Mouse (Mus musculus): ENCODE measurements around the gene Slc25a38. TPM values are rescaled to one million over a fixed set of nuclear protein-coding genes. Genes with fewer than 3 reads are reported as not detected.

Gene Slc25a38
- polyA plus RNA-seq, 1 experiment, result 17.1 TPM

GRCm38 (mm10) chr9:120167826-120168225 is 57.7 kb downstream of the Slc25a38 start:
- no peak overlapping the region for H3K4me3 ChIP-seq (ENCODE audit: insufficient read depth, low read length)
- no peak for TF ChIP-seq POLR2A (IDR thresholded peaks at IDR 0.05; ENCODE audit: low read depth, low read length)
- no peak for TF ChIP-seq CTCF (IDR thresholded peaks at IDR 0.05; ENCODE audit: borderline replicate concordance, insufficient read depth, low read length)
- H3K27ac ChIP-seq (ENCODE audit: insufficient read depth, low read length), result no peak overlapping the region
- no peaks in the 10 kb centered on the region for H3K4me1 ChIP-seq (ENCODE audit: control insufficient read depth, insufficient read depth, low read length)

DNA sequence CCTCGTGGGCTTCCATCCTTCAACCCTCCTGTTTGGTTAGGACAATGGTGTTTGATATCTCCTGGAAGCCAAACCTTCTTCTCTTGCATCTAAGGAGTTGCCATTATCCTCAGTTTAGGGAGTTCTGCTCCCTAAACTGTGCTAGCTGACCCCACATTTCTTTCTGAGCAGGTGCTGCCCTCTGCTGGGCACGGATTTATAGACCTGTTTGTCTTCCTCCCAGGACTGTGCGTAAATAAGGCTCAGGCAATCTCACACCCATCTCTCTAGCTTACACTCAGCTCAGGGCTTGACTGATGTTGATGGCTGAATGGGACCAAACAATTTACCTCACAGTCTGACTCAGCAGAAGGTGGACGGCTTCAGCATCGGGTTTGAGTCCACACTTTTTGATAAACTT is 61.1 kb downstream of the Slc25a38 start:
- TF ChIP-seq CTCF (IDR thresholded peaks at IDR 0.05; ENCODE audit: borderline replicate concordance, insufficient read depth, low read length) (no peak), POLR2A (IDR thresholded peaks at IDR 0.05; ENCODE audit: low read depth, low read length) (no peak)
- H3K27ac ChIP-seq (ENCODE audit: insufficient read depth, low read length), result no peak overlapping the region
- no peak overlapping the region for H3K4me3 ChIP-seq (ENCODE audit: insufficient read depth, low read length)
- no peaks in the 10 kb centered on the region for H3K4me1 ChIP-seq (ENCODE audit: control insufficient read depth, insufficient read depth, low read length)

Other genes starting within 250 kb of the Slc25a38 start
- 66.1 and 67.7 TPM in 2 replicates for gene Wdr48, start 215.5 kb upstream of the Slc25a38 start, polyA plus RNA-seq (2011; ENCODE audit: insufficient read length, low read depth, missing spikeins)
- gene Gorasp1, start 172.8 kb upstream of the Slc25a38 start, polyA plus RNA-seq (2011; ENCODE audit: insufficient read length, low read depth, missing spikeins), result 7.4 and 10.5 TPM in 2 replicates
- not detected in 2 replicates for gene Ttc21a, start 172.8 kb upstream of the Slc25a38 start, polyA plus RNA-seq (2011; ENCODE audit: insufficient read length, low read depth, missing spikeins)
- 17.7 and 20.1 TPM in 2 replicates for gene Csrnp1, start 125.7 kb upstream of the Slc25a38 start, polyA plus RNA-seq (2011; ENCODE audit: insufficient read length, low read depth, missing spikeins)
- gene Xirp1, start 86.8 kb upstream of the Slc25a38 start, polyA plus RNA-seq (2011; ENCODE audit: insufficient read length, low read depth, missing spikeins), result not detected in 2 replicates
- gene Cx3cr1, start 40.5 kb upstream of the Slc25a38 start, polyA plus RNA-seq (2011; ENCODE audit: insufficient read length, low read depth, missing spikeins), result 0.13 and 2.9 TPM in 2 replicates
- gene Ccr8, start 18.3 kb upstream of the Slc25a38 start, polyA plus RNA-seq (2011; ENCODE audit: insufficient read length, low read depth, missing spikeins), result not detected in 2 replicates
- gene Rpsa, start 17.3 kb downstream of the Slc25a38 start, polyA plus RNA-seq (2011; ENCODE audit: insufficient read length, low read depth, missing spikeins), result 2,453 and 2,643 TPM in 2 replicates
- gene Mobp, start 39.3 kb downstream of the Slc25a38 start, polyA plus RNA-seq (2011; ENCODE audit: insufficient read length, low read depth, missing spikeins), result not detected in 2 replicates
- not detected in 2 replicates for gene Myrip, start 191.1 kb downstream of the Slc25a38 start, polyA plus RNA-seq (2011; ENCODE audit: insufficient read length, low read depth, missing spikeins)